Mouse (Mus musculus) heart, postnatal 14 days (tissue): ENCODE measurements at regions not wholly inside any gene's neighbourhood (a gene's known extent, or its start where the extent isn't known, plus 50 kb on each side); places are given as distances from the start of the nearest gene placed in this dataset.

Source experiments
- DNase-seq, 2 experiments: peaks; one replicate each; pipeline ENCODE4 v3.0.0; 2021 to 2022
- intact Hi-C: fragments of 180-260 bp; cut with DNase I; formaldehyde crosslinking; loops from one replicate; pipeline ENCODE4 v1.15.1; 2025

- intact Hi-C loops = no loop called here
- DNase-seq = no peak
Measured at GRCm38 (mm10) chr10:102943156-102943555, 86.9 kb downstream of the Alx1 start.

- DNase-seq = no peak
- intact Hi-C loops = no loop called here
Measured at GRCm38 (mm10) chr10:102940823-102941519, 89.0 kb downstream of the Alx1 start.

GRCm38 (mm10) chr10:102931445-102931844 lies 98.6 kb downstream of the Alx1 start:
- no peak for DNase-seq
- intact Hi-C loops = no loop called here

- DNase-seq = no peak
- intact Hi-C loops = no loop called here
Measured at GRCm38 (mm10) chr10:102928651-102929050, 101.4 kb downstream of the Alx1 start.

- DNase-seq = peak in 1 of 2 experiments; percentile 2
- intact Hi-C loops = no loop called here
Measured at GRCm38 (mm10) chr10:102897368-102897767, 132.6 kb downstream of the Alx1 start.

- intact Hi-C loops = no loop called here
- DNase-seq = no peak
Measured at GRCm38 (mm10) chr10:102895952-102896351, 134.1 kb downstream of the Alx1 start.

GRCm38 (mm10) chr10:102892373-102892772 lies 137.6 kb downstream of the Alx1 start:
- intact Hi-C loops = no loop called here
- no peak for DNase-seq

GRCm38 (mm10) chr10:102889709-102890108 lies 140.3 kb downstream of the Alx1 start:
- DNase-seq = no peak
- intact Hi-C loops = no loop called here

GRCm38 (mm10) chr10:102881824-102882438 lies 148.1 kb downstream of the Alx1 start:
- no peak for DNase-seq
- intact Hi-C loops = no loop called here

GRCm38 (mm10) chr10:102878010-102878409 lies 152.0 kb downstream of the Alx1 start:
- peak in 1 of 2 experiments; percentile 23 for DNase-seq
- intact Hi-C loops = no loop called here

GRCm38 (mm10) chr10:102876946-102877345 lies 153.1 kb downstream of the Alx1 start:
- intact Hi-C loops = loop anchor here (2.0 kb wide), 1 partner anchor 428 kb away; no protein-coding TSS in a partner anchor
- DNase-seq = no peak

- no peak for DNase-seq
- intact Hi-C loops = loop anchor here (2.0 kb wide), 1 partner anchor 328 kb away; no protein-coding TSS in a partner anchor
Measured at GRCm38 (mm10) chr10:102866920-102867319, 163.1 kb downstream of the Alx1 start.

GRCm38 (mm10) chr10:102836567-102837224 lies 193.3 kb downstream of the Alx1 start:
- intact Hi-C loops = no loop called here
- no peak for DNase-seq

GRCm38 (mm10) chr10:102835814-102836213 lies 194.2 kb downstream of the Alx1 start:
- no peak for DNase-seq
- intact Hi-C loops = no loop called here

- intact Hi-C loops = no loop called here
- no peak for DNase-seq
Measured at GRCm38 (mm10) chr10:102829606-102830005, 200.4 kb downstream of the Alx1 start.

- no peak for DNase-seq
- intact Hi-C loops = loop anchor here (2.0 to 5.0 kb wide), 2 partner anchors 86 to 333 kb away; partner anchors contain the start of gene Nts
Measured at GRCm38 (mm10) chr10:102823434-102823833, 206.6 kb downstream of the Alx1 start.

- DNase-seq = no peak
- intact Hi-C loops = no loop called here
Measured at GRCm38 (mm10) chr10:102801391-102801790, 228.6 kb downstream of the Alx1 start.

GRCm38 (mm10) chr10:102779243-102779642 lies 250.8 kb downstream of the Alx1 start:
- intact Hi-C loops = no loop called here
- DNase-seq = no peak

GRCm38 (mm10) chr10:102763696-102764095 lies 251.7 kb downstream of the Rassf9 start:
- intact Hi-C loops = no loop called here
- DNase-seq = no peak

GRCm38 (mm10) chr10:102762378-102762777 lies 250.4 kb downstream of the Rassf9 start:
- intact Hi-C loops = no loop called here
- no peak for DNase-seq

- peak; percentile 30 to 51 for DNase-seq
- intact Hi-C loops = loop anchor here (2.0 to 10.0 kb wide), 3 partner anchors 87 to 236 kb away; no protein-coding TSS in a partner anchor
Measured at GRCm38 (mm10) chr10:102735207-102735606, 223.2 kb downstream of the Rassf9 start.
